Mouse (Mus musculus) retina, postnatal 7 days (tissue): Measurements from ENCODE around the gene Phyhd1.

Experiments used
- DNase-seq: peaks from one replicate; pipeline ENCODE4 v3.0.0-alpha.2; 2012; ENCODE audit warnings: low read depth, low spot score

The Phyhd1 gene

GRCm38 (mm10) chr2:30256616-30257350 is 9.2 kb upstream of the Phyhd1 start:
- no peak for DNase-seq

- DNase-seq: no peak
Measured at GRCm38 (mm10) chr2:30257699-30258460, 8.1 kb upstream of the Phyhd1 start.

DNA sequence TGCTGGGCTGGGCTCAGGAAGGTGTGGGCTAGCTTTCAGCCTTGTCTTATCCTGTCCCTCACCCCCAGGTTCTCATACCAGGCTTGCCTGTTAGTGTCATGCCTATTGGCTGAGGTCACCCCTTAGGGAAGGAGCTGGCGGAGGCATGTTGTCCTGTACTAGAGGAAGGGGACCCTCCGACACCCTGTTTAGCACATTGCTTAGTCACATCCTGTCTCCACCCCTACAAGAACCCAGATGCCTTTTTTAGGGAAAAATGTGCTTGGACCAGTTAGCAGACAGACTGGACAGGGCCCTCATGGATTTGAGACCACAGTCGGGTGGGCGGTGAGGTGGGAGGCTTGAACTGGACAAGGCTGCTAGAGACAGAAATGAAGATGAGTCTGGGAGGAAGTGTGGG is 7.4 kb upstream of the Phyhd1 start:
- DNase-seq: no peak

DNA sequence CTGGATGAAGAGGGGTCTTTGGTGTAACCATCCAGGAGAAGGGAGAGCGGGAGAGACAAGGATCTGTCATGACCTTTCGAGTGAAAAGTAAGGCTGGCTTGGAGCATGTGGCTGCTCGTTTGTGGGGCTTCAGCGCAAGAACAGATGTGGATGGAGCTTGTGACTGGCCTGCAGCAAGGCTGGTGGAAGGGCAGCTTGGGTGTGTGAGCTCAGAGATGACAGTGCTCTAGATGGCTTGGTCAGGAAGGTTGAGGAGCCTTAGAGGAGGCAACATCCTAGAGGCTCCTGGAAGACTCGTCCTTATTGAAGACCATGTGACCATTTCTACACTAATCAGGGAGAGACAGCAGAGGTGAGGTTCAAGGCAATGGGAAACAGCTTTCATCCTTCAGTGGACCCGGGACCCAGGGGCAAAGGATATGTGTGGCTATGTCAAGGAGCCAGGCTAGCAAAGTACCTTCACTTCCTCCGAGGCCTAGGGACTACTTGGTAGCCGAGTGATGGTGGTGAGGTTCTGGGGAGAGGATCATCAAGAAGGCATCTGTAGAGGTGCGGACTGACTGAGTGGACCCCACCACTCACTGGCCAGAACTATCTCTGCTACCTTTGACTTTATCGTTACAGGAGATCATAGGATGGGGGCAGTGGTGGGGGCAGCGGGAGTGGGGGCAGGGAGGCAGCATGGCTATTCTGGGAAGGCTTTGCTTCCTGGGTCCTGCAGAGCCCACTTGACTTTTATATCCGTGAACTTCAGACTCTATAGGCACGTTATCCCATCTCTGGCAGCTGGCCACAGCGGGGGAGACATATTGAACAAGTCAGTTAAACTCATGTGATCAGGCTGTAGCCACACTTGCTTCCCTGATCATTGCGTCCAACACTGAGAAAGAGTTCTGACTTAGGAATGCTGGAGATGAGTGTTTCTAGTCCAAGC is 6.6 kb upstream of the Phyhd1 start:
- no peak for DNase-seq

DNA sequence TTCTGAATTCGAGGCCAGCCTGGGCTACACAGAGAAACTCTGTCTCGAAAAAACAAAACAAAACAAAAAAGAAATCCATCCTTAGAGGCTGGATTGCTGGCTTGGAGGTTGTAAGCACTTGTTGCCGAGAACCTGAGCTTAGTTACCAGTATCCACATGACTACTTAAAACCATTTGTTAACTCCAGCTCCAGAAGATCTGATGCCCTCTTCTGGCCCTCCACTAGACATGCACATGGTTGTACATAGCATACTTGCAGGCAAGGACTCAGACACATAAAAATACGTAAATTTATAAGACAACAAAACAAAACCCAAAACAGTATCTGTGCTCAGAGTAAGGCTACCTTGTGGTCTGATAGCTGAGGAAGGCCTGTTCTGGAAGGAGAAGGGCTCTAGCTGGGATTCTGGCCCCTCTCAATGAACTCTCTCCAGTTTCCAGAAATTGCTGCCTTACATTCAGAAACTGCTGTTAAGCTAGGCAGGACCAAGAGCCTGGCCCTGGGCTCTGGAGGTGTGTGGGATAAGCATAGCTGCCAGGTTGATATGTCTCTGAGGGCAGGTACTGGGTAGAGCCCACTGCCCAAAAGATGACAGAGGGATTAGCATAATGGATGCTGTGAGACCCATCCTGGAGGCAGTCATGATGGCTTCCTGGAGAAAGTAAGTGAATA is 4.8 kb upstream of the Phyhd1 start:
- no peak for DNase-seq

- DNase-seq: no peak
Measured at GRCm38 (mm10) chr2:30261921-30262839, 3.8 kb upstream of the Phyhd1 start.

GRCm38 (mm10) chr2:30262840-30263441 is 3.1 kb upstream of the Phyhd1 start:
- DNase-seq: no peak

- DNase-seq: no peak
Measured at GRCm38 (mm10) chr2:30263811-30264210, 2.2 kb upstream of the Phyhd1 start.

- no peak for DNase-seq
Measured at GRCm38 (mm10) chr2:30264671-30265519, 1.1 kb upstream of the Phyhd1 start.

DNA sequence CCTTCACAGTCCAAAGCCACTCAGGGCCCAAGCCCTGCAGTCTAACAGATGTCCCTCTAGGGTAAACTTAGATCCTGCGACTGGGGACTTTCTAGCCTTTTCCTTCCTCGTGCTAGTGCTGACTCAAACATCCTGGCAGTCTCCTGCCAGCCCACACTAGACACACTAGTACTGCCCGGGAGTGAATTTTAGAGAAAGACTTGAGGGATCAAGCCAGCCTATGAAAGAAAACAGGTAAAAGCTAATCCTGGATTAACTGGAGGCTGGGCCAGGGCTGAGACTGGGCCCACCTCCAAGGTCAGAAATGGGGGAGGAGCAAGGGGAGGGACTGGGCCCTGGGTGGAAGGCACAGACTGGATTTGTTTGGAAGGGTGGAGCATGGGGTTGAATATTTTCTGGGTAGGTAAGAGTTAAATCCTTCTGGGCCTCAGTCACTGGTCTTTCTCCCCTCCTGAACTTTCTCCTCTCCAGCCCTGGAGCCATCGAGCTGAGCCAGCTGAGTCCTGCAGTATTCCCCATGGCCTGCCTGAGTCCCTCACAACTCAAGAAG is 464 bp downstream of the Phyhd1 start:
- peak; percentile 69 for DNase-seq

DNA sequence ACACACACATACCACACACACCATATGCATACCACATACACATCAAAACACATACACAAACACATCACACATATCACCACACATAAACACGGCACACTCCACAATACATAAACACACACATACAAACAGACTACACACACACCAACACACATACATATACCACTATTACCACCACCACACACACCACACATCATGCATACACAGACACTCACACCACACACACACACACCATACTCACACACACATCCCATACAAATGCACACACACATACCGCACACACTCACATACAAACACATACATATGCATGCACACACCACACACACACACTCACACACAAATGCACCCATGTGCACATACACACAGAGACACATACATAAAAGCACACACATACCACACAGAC is 1.5 kb downstream of the Phyhd1 start:
- DNase-seq: no peak

- DNase-seq: no peak
Measured at GRCm38 (mm10) chr2:30268371-30268770, 2.4 kb downstream of the Phyhd1 start.

DNA sequence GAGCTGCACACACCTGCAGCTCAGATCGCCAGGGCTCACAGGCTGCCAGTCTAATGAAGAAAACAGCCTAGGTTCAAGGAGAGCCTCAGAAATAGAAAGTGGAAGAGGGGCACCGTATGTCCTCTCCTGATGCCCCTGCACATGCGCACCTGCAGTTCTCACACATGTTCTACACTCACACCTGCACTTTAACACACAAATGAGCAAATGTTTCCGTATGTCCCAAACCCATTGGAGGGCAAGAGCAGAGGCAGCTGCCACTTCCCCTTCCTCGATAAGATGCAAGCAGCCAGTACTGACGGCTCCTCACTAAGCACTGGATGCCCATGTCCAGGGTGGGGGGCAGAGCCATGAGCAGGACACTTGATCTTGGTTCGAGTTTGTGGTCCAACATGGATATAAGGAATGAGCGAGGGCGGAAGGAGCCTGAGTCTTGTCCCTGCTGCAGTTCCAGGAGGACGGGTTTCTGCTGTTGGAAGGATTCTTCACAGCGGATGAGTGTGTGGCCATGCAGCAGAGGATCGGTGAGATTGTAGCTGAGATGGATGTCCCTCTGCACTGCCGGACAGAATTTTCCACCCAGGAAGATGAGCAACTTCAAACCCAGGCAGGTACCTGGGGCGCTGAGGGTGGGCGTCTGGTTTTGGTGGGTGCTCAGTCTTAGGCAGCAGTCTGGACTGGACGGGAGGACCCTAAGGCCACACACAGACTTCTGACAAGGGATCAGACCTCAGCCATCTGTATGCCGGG is 3.4 kb downstream of the Phyhd1 start:
- no peak for DNase-seq

GRCm38 (mm10) chr2:30270134-30270533 is 4.1 kb downstream of the Phyhd1 start:
- no peak for DNase-seq

- DNase-seq: no peak
Measured at GRCm38 (mm10) chr2:30280743-30281142, 14.7 kb downstream of the Phyhd1 start, which contains the start of gene Gm28038. Gm28038 (plus strand) TSS chr2:30281043.

DNA sequence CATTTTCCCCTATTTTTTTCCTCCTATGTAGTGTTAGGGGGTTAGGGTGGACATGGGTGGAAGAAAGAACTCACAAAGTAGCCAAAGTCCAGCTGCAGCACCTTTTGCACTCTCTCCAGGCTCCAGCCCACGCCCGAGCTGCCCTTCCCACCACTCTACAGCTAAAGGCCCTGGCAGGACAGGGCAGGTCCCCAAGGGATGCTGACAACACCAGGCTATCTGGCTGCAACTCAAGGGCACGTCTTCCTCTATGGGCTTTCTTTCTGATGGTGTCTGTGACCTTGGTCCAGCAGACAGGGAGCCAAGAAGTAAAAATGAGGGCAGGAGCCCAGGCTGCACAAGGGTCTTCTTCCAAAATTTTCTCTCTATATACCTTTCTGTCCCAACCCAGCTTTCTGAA is 15.6 kb downstream of the Phyhd1 start:
- DNase-seq: no peak

GRCm38 (mm10) chr2:30283193-30283592 is 17.2 kb downstream of the Phyhd1 start:
- DNase-seq: no peak

- DNase-seq: no peak
Measured at GRCm38 (mm10) chr2:30285004-30285403, 19.0 kb downstream of the Phyhd1 start.
